ENCODE assay signal across 13 mouse cellular contexts in genomic region chr5:64112360-64112759, GRCm38 (mm10). TPM values are rescaled to one million over a fixed set of nuclear protein-coding genes. Genes with fewer than 3 reads are reported as not detected.
DNase-seq lines count a peak whose midpoint lies in the region; ATAC-seq and TF ChIP-seq lines count a peak whose summit lies in the region.
"Had no signal": no experiment of that assay in that cellular context is flagged by ENCODE, and none has a peak within 500 bp of the region (broad histone marks: within the 10 kb centered on the region; RNA-seq: fewer than 3 reads in every experiment).

No protein-coding gene starts in this region.

- DNase-seq in kidney, adult 8-10 months, result peak; percentile 33 to 46
- no peak for DNase-seq in kidney, postnatal 10 days
- peak; percentile 74 for DNase-seq in adipocyte (ENCODE audit: low spot score)
- peak; percentile 61 for DNase-seq in yolk sac, embryonic 10.5 days (ENCODE audit: low spot score)
- DNase-seq in hindbrain, embryonic 14.5 days (ENCODE audit: low spot score), result no peak
- DNase-seq: thymus, adult 2 months had no signal

- H3K27ac ChIP-seq in intestine, postnatal 0 days (ENCODE audit: low read depth, low read length), result peak overlapping the region; percentile 68
- H3K27ac ChIP-seq in hindbrain, embryonic 14.5 days, result no peak overlapping the region
- H3K27ac ChIP-seq: heart, embryonic 10.5 days; hindbrain, postnatal 0 days; lung, embryonic 15.5 days; midbrain, embryonic 12.5 days had no signal

- ATAC-seq in intestine, postnatal 0 days, result peak; percentile 93
- no peak for ATAC-seq in hindbrain, embryonic 14.5 days (ENCODE audit: low FRiP score)
- no peak for ATAC-seq in granulocyte monocyte progenitor cell, adult 5-6 weeks (replicated peaks; ENCODE audit: poor library complexity, severe bottlenecking)
- ATAC-seq: hindbrain, postnatal 0 days had no signal

- H3K4me1 ChIP-seq in intestine, postnatal 0 days (replicated peaks; ENCODE audit: control insufficient read depth, insufficient read depth, low read length), result no peaks in the 10 kb centered on the region
- H3K4me1 ChIP-seq in hindbrain, embryonic 14.5 days (replicated peaks; ENCODE audit: control insufficient read depth, insufficient read depth, low read length), result no peaks in the 10 kb centered on the region
- H3K4me1 ChIP-seq: heart, embryonic 10.5 days; lung, embryonic 15.5 days; midbrain, embryonic 12.5 days had no signal

- no peak for TF ChIP-seq CTCF in intestine, postnatal 0 days (IDR thresholded peaks at IDR 0.05; ENCODE audit: low read depth)

- no peak overlapping the region for H3K9ac ChIP-seq in intestine, postnatal 0 days (ENCODE audit: low read depth, low read length)
- no peak overlapping the region for H3K9ac ChIP-seq in hindbrain, embryonic 14.5 days
- H3K9ac ChIP-seq: lung, embryonic 15.5 days; midbrain, embryonic 12.5 days had no signal

- H3K4me3 ChIP-seq in intestine, postnatal 0 days (ENCODE audit: low read depth, low read length), result no peak overlapping the region
- H3K4me3 ChIP-seq in hindbrain, embryonic 14.5 days (replicated peaks; ENCODE audit: low read length), result no peak overlapping the region
- H3K4me3 ChIP-seq: erythroblast, embryonic 14.5 days; heart, embryonic 10.5 days; lung, embryonic 15.5 days; midbrain, embryonic 12.5 days had no signal

- H3K4me2 ChIP-seq in intestine, postnatal 0 days (replicated peaks; ENCODE audit: low read depth), result no peak overlapping the region
- H3K4me2 ChIP-seq in hindbrain, embryonic 14.5 days (replicated peaks), result no peak overlapping the region
- H3K4me2 ChIP-seq: lung, embryonic 15.5 days; midbrain, embryonic 12.5 days had no signal

- H3K27me3 ChIP-seq in intestine, postnatal 0 days (replicated peaks; ENCODE audit: control insufficient read depth, insufficient read depth, low read length), result no peaks in the 10 kb centered on the region
- H3K27me3 ChIP-seq in hindbrain, embryonic 14.5 days (ENCODE audit: control insufficient read depth, insufficient read depth, low read length), result no peaks in the 10 kb centered on the region
- H3K27me3 ChIP-seq: lung, embryonic 15.5 days; midbrain, embryonic 12.5 days had no signal

- WGBS in intestine, postnatal 0 days, result 53% methylated on average over 3 of the region's 3 CpGs
- 87% methylated on average over 3 of the region's 3 CpGs for WGBS in hindbrain, embryonic 14.5 days

- 0 out of 2 replicates have a peak, but pooled peaks cover 4% of the 10 kb centered on the region for H3K9me3 ChIP-seq in intestine, postnatal 0 days (ENCODE audit: control insufficient read depth)
- peaks cover 24% of the 10 kb centered on the region for H3K9me3 ChIP-seq in hindbrain, embryonic 14.5 days (ENCODE audit: control insufficient read depth, low read length)
- H3K9me3 ChIP-seq: heart, embryonic 10.5 days; lung, embryonic 15.5 days; midbrain, embryonic 12.5 days had no signal

- peaks cover 68% of the 10 kb centered on the region for H3K36me3 ChIP-seq in intestine, postnatal 0 days (ENCODE audit: control insufficient read depth, insufficient read depth)
- H3K36me3 ChIP-seq in hindbrain, embryonic 14.5 days (replicated peaks; ENCODE audit: control insufficient read depth, insufficient read depth), result peaks cover 78% of the 10 kb centered on the region

RNA-seq across cellular contexts. Expression of gene Pgm2, which starts 19.6 kb away (rescaled TPM):
- polyA plus RNA-seq in intestine, postnatal 0 days (2015; fragmentation: Nextera tagmentation; extraction: Ambion mirVana), result 30.1 and 36.3 TPM in 2 replicates
- polyA plus RNA-seq in hindbrain, embryonic 14.5 days (2014; fragmentation: Nextera tagmentation; extraction: Ambion mirVana), result 19.2 and 21.6 TPM in 2 replicates
- 35.1 and 37.2 TPM in 2 replicates for total RNA-seq in granulocyte monocyte progenitor cell, adult 5-6 weeks (2014; fragmentation: Nextera tagmentation)
- 28.0 and 31.6 TPM in 2 replicates for total RNA-seq in granulocyte monocyte progenitor cell, adult 5-6 weeks (2017)

RNA-seq across cellular contexts. Expression of gene Tbc1d1, which starts 43.7 kb away (rescaled TPM):
- 59.4 and 64.3 TPM in 2 replicates for polyA plus RNA-seq in intestine, postnatal 0 days (2015; fragmentation: Nextera tagmentation; extraction: Ambion mirVana)
- 15.4 and 15.5 TPM in 2 replicates for polyA plus RNA-seq in hindbrain, embryonic 14.5 days (2014; fragmentation: Nextera tagmentation; extraction: Ambion mirVana)
- 17.5 and 18.5 TPM in 2 replicates for total RNA-seq in granulocyte monocyte progenitor cell, adult 5-6 weeks (2014; fragmentation: Nextera tagmentation)
- total RNA-seq in granulocyte monocyte progenitor cell, adult 5-6 weeks (2017), result 33.6 and 34.7 TPM in 2 replicates

Comparison
In these comparisons a context has a peak if more than half of its experiments do, and no peak if none do; other contexts are left out.
1. DNase-seq: peak in kidney, adult 8-10 months (2 of 2), adipocyte (single experiment) and yolk sac, embryonic 10.5 days (single experiment); none in kidney, postnatal 10 days (single experiment) and hindbrain, embryonic 14.5 days (single experiment).